Mouse (Mus musculus): ENCODE measurements around the gene Fgd5. TPM values are rescaled to one million over a fixed set of nuclear protein-coding genes. Genes with fewer than 3 reads are reported as not detected.

Fgd5 gene
- total and polyA plus RNA-seq, 2 experiments from 2014 or later = 8.1 to 13.8 TPM

GRCm38 (mm10) chr6:92061725-92062124, 83.0 kb downstream of the Fgd5 start:
- TF ChIP-seq CTCF (IDR thresholded peaks at IDR 0.05) = no peak
- Histone ChIP-seq H3K4me3 (ENCODE audit: low read depth, low read length) (no peak overlapping the region), H3K4me1 (ENCODE audit: insufficient read depth, low read length) (no peaks in the 10 kb centered on the region), H3K27me3 (ENCODE audit: insufficient read depth, low read length) (no peaks in the 10 kb centered on the region), H3K4me2 (ENCODE audit: low read depth, low read length, poor library complexity, severe bottlenecking) (no peak overlapping the region), H3K36me3 (ENCODE audit: insufficient read depth, low read length) (no peaks in the 10 kb centered on the region), H3K9me3 (ENCODE audit: low read length) (no peaks in the 10 kb centered on the region), H3K27ac (ENCODE audit: low read depth, low read length) (no peak overlapping the region), H3K9ac (replicated peaks; ENCODE audit: low read length, poor library complexity, severe bottlenecking) (no peak overlapping the region)
- 57% methylated on average over 5 of the region's 5 CpGs for WGBS
- ATAC-seq (ENCODE audit: low FRiP score) (no peak), DNase-seq (ENCODE audit: low spot score) (no peak)

- Histone ChIP-seq H3K27me3 (ENCODE audit: insufficient read depth, low read length) (no peaks in the 10 kb centered on the region), H3K27ac (ENCODE audit: low read depth, low read length) (no peak overlapping the region), H3K36me3 (ENCODE audit: insufficient read depth, low read length) (no peaks in the 10 kb centered on the region), H3K9ac (replicated peaks; ENCODE audit: low read length, poor library complexity, severe bottlenecking) (no peak overlapping the region), H3K9me3 (ENCODE audit: low read length) (no peaks in the 10 kb centered on the region), H3K4me3 (ENCODE audit: low read depth, low read length) (no peak overlapping the region), H3K4me2 (ENCODE audit: low read depth, low read length, poor library complexity, severe bottlenecking) (no peak overlapping the region), H3K4me1 (ENCODE audit: insufficient read depth, low read length) (no peaks in the 10 kb centered on the region)
- DNase-seq (ENCODE audit: low spot score) (no peak), ATAC-seq (ENCODE audit: low FRiP score) (no peak)
- WGBS = 84% methylated on average over 2 of the region's 2 CpGs
- no peak for TF ChIP-seq CTCF (IDR thresholded peaks at IDR 0.05)
Measured at GRCm38 (mm10) chr6:92063452-92063851, 84.8 kb downstream of the Fgd5 start.

- ATAC-seq (ENCODE audit: low FRiP score) (no peak), DNase-seq (ENCODE audit: low spot score) (no peak)
- Histone ChIP-seq H3K4me1 (ENCODE audit: insufficient read depth, low read length) (no peaks in the 10 kb centered on the region), H3K36me3 (ENCODE audit: insufficient read depth, low read length) (no peaks in the 10 kb centered on the region), H3K4me2 (ENCODE audit: low read depth, low read length, poor library complexity, severe bottlenecking) (no peak overlapping the region), H3K4me3 (ENCODE audit: low read depth, low read length) (no peak overlapping the region), H3K27ac (ENCODE audit: low read depth, low read length) (no peak overlapping the region), H3K9me3 (ENCODE audit: low read length) (no peaks in the 10 kb centered on the region), H3K9ac (replicated peaks; ENCODE audit: low read length, poor library complexity, severe bottlenecking) (no peak overlapping the region), H3K27me3 (ENCODE audit: insufficient read depth, low read length) (no peaks in the 10 kb centered on the region)
- no peak for TF ChIP-seq CTCF (IDR thresholded peaks at IDR 0.05)
- 69% methylated on average over 10 of the region's 10 CpGs for WGBS
Measured at GRCm38 (mm10) chr6:92064101-92064500, 85.4 kb downstream of the Fgd5 start.

GRCm38 (mm10) chr6:92065721-92066496, 87.2 kb downstream of the Fgd5 start:
- DNase-seq (ENCODE audit: low spot score) (peak; percentile 71), ATAC-seq (ENCODE audit: low FRiP score) (no peak)
- 56% methylated on average over 12 of the region's 12 CpGs for whole genome bisulfite sequencing
- no peak overlapping the region for H3K4me3 ChIP-seq (ENCODE audit: low read depth, low read length)
- no peaks in the 10 kb centered on the region for H3K9me3 ChIP-seq (ENCODE audit: low read length)
- H3K4me2 ChIP-seq (ENCODE audit: low read depth, low read length, poor library complexity, severe bottlenecking) = no peak overlapping the region
- TF ChIP-seq CTCF (IDR thresholded peaks at IDR 0.05) = peak; percentile 88
- H3K36me3 ChIP-seq (ENCODE audit: insufficient read depth, low read length) = no peaks in the 10 kb centered on the region
- H3K27me3 ChIP-seq (ENCODE audit: insufficient read depth, low read length) = no peaks in the 10 kb centered on the region
- H3K9ac ChIP-seq (replicated peaks; ENCODE audit: low read length, poor library complexity, severe bottlenecking) = no peak overlapping the region
- H3K4me1 ChIP-seq (ENCODE audit: insufficient read depth, low read length) = no peaks in the 10 kb centered on the region
- H3K27ac ChIP-seq (ENCODE audit: low read depth, low read length) = no peak overlapping the region

- DNase-seq (ENCODE audit: low spot score) (peak; percentile 83), ATAC-seq (ENCODE audit: low FRiP score) (peak; percentile 85)
- no peak overlapping the region for H3K4me3 ChIP-seq (ENCODE audit: low read depth, low read length)
- 30% methylated on average over 16 of the region's 16 CpGs for WGBS
- no peak overlapping the region for H3K27ac ChIP-seq (ENCODE audit: low read depth, low read length)
- no peak overlapping the region for H3K9ac ChIP-seq (replicated peaks; ENCODE audit: low read length, poor library complexity, severe bottlenecking)
- no peaks in the 10 kb centered on the region for H3K9me3 ChIP-seq (ENCODE audit: low read length)
- no peaks in the 10 kb centered on the region for H3K36me3 ChIP-seq (ENCODE audit: insufficient read depth, low read length)
- H3K27me3 ChIP-seq (ENCODE audit: insufficient read depth, low read length) = no peaks in the 10 kb centered on the region
- H3K4me1 ChIP-seq (ENCODE audit: insufficient read depth, low read length) = no peaks in the 10 kb centered on the region
- H3K4me2 ChIP-seq (ENCODE audit: low read depth, low read length, poor library complexity, severe bottlenecking) = no peak overlapping the region
- TF ChIP-seq CTCF (IDR thresholded peaks at IDR 0.05) = peak; percentile 100
Measured at GRCm38 (mm10) chr6:92067146-92067790, 88.6 kb downstream of the Fgd5 start.

Measured in midbrain, postnatal 0 days (tissue).